Mouse (Mus musculus) T-helper 17 cell (primary cell): ENCODE results near the gene Nlrp9b.

Experiments used
- in situ Hi-C, 2 experiments: fragments of 300-600 bp; cut with MboI, MseI; formaldehyde crosslinking; loops; 1 replicate in 1 of 2; 2 replicates in 1 of 2; pipeline ENCODE4 v1.15.1; 2025; ENCODE audit warnings: high pct_unique_total_duplicates in 2 of 2

The Nlrp9b gene

DNA sequence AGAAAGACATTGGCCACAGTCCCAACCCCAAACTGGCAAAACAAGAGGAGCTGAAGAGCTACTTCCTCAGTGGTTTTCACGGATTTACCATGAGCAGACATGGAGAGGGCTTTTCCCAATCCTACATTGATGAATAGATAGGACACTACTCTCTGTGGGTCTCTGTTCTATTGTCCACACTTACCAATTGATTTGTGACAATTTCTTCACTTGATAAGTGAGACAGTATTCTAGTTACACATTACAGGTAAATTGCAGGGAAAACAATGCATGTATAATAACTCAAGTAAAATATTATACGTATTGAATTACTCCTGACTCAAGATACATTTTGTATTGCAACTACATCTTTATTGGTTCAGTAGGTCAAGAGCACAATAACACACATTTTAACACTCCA is 131.2 kb downstream of the Nlrp9b start, which contains the start of gene Gm16442:
Gene Gm16442 (minus strand): TSS at position 101 of the 400 bp plus-strand sequence.
- in situ Hi-C loops = loop anchor here in 1 of 2 experiments (10.0 kb wide), 1 partner anchor 662 kb away; the partner anchor contains the start of gene Vmn1r113
